Mouse (Mus musculus) midbrain, embryonic 14.5 days (tissue): ENCODE measurements around the gene Olfr1150-ps1. TPM values are rescaled to one million over a fixed set of nuclear protein-coding genes. Genes with fewer than 3 reads are reported as not detected.

ENCODE experiments used
- ATAC-seq: fragments of 200-750 bp; cut with Nextera tagmentation; 2 replicates; pipeline ENCODE4 v1.8.0; 2017; ENCODE audit warnings: moderate number of reproducible peaks, moderate library complexity; ENCODE audit not compliant: low FRiP score, low TSS enrichment
- DNase-seq: peaks from one replicate; pipeline ENCODE4 v3.0.0-alpha.2; 2015
- H3K27ac ChIP-seq: fragments of 300-500 bp; sonication (generic); replicated peaks from 2 replicates; pipeline ENCODE4 v1.5.1; 2014; ENCODE audit warnings: mild to moderate bottlenecking, low read depth, low read length, moderate library complexity
- H3K27me3 ChIP-seq: fragments of 300-500 bp; sonication (generic); 2 replicates; pipeline ENCODE4 v1.6.1; 2014; ENCODE audit warnings: low read length, control low read depth, mixed read lengths; ENCODE audit not compliant: control insufficient read depth, insufficient read depth
- H3K36me3 ChIP-seq: fragments of 300-500 bp; sonication (generic); 2 replicates; pipeline ENCODE4 v1.6.1; 2014; ENCODE audit warnings: low read length, control low read depth; ENCODE audit not compliant: control insufficient read depth, insufficient read depth
- H3K4me1 ChIP-seq: fragments of 300-500 bp; sonication (generic); 2 replicates; pipeline ENCODE4 v1.6.1; 2014; ENCODE audit warnings: mild to moderate bottlenecking, antibody characterized with exemption, low read length, control low read depth; ENCODE audit not compliant: control insufficient read depth, insufficient read depth
- H3K4me2 ChIP-seq: fragments of 300-500 bp; sonication (generic); 2 replicates; pipeline ENCODE4 v1.6.1; 2014; ENCODE audit warnings: mild to moderate bottlenecking, low read length, moderate library complexity
- H3K4me3 ChIP-seq: fragments of 300-500 bp; sonication (generic); replicated peaks from 2 replicates; pipeline ENCODE4 v1.5.1; 2014; ENCODE audit warnings: low read depth, low read length
- H3K9ac ChIP-seq: fragments of 300-500 bp; sonication (generic); replicated peaks from 2 replicates; pipeline ENCODE4 v1.6.1; 2014; ENCODE audit warnings: mild to moderate bottlenecking, low read length, moderate library complexity
- H3K9me3 ChIP-seq: fragments of 300-500 bp; sonication (generic); 2 replicates; pipeline ENCODE4 v1.6.1; 2016; ENCODE audit warnings: low read length, control low read depth, mixed read lengths; ENCODE audit not compliant: control insufficient read depth
- WGBS: fragments of 180-500 bp; shearing (Covaris S2); extraction: QIAGEN DNeasy Blood & Tissue Kit; methylation state at CpG from one replicate; pipeline ENCODE4 v1.1.7; 2014; 5-methylcytosine and 5-hydroxymethylcytosine counted together
- polyA plus RNA-seq: library from polyadenylated mRNA; unstranded; fragments of >200 nt; fragmentation: Nextera tagmentation; extraction: Ambion mirVana; gene quantifications from 2 replicates; pipeline ENCODE4 v1.2.1, GENCODE M21; 2014

Olfr1150-ps1 gene
- polyA plus RNA-seq, result not detected in 2 replicates

GRCm38 (mm10) chr2:87843693-87844092 lies at the start of gene Olfr1150-ps1:
Gene Olfr1150-ps1 (plus strand): TSS chr2:87843993.
- no peak within 1 kb of the TSS for H3K27ac ChIP-seq
- DNase-seq (no peak), ATAC-seq (no peak)
- no peaks in the 10 kb centered on the region for H3K27me3 ChIP-seq
- no peaks in the 10 kb centered on the region for H3K36me3 ChIP-seq
- no peak within 1 kb of the TSS for H3K4me3 ChIP-seq
- H3K9ac ChIP-seq, result no peak within 1 kb of the TSS
- H3K4me1 ChIP-seq, result no peaks in the 10 kb centered on the region
- 85% methylated on average over 1 of the region's 1 CpGs for WGBS
- H3K4me2 ChIP-seq, result no peak within 1 kb of the TSS
- no peaks in the 10 kb centered on the region for H3K9me3 ChIP-seq

- no peak within 1 kb of the TSS for H3K4me2 ChIP-seq
- no peak for ATAC-seq
- DNase-seq, result no peak
- no peaks in the 10 kb centered on the region for H3K36me3 ChIP-seq
- H3K27me3 ChIP-seq, result no peaks in the 10 kb centered on the region
- H3K4me1 ChIP-seq, result no peaks in the 10 kb centered on the region
- no peak within 1 kb of the TSS for H3K4me3 ChIP-seq
- no peak within 1 kb of the TSS for H3K9ac ChIP-seq
- no peak within 1 kb of the TSS for H3K27ac ChIP-seq
- H3K9me3 ChIP-seq, result no peaks in the 10 kb centered on the region
Measured at GRCm38 (mm10) chr2:87800292-87800691, 43.5 kb upstream of the Olfr1150-ps1 start, which contains the start of gene Olfr1143. Gene Olfr1143 (plus strand): TSS chr2:87800592.

GRCm38 (mm10) chr2:87809522-87809921 lies 34.3 kb upstream of the Olfr1150-ps1 start, which contains the start of gene Olfr1145:
Gene Olfr1145 (plus strand): TSS chr2:87809822.
- ATAC-seq, result no peak
- Histone ChIP-seq H3K27ac (no peak within 1 kb of the TSS), H3K4me3 (no peak within 1 kb of the TSS), H3K9ac (no peak within 1 kb of the TSS), H3K27me3 (no peaks in the 10 kb centered on the region), H3K36me3 (no peaks in the 10 kb centered on the region), H3K9me3 (no peaks in the 10 kb centered on the region), H3K4me2 (no peak within 1 kb of the TSS), H3K4me1 (no peaks in the 10 kb centered on the region)
- no peak for DNase-seq
- WGBS, result 74% methylated on average over 1 of the region's 1 CpGs

GRCm38 (mm10) chr2:87830233-87830632 lies 13.6 kb upstream of the Olfr1150-ps1 start, which contains the start of gene Olfr1148:
Gene Olfr1148 (plus strand): TSS chr2:87830533.
- H3K9me3 ChIP-seq, result no peaks in the 10 kb centered on the region
- no peak within 1 kb of the TSS for H3K4me3 ChIP-seq
- H3K4me2 ChIP-seq, result no peak within 1 kb of the TSS
- H3K27me3 ChIP-seq, result no peaks in the 10 kb centered on the region
- H3K27ac ChIP-seq, result no peak within 1 kb of the TSS
- 95% methylated on average over 1 of the region's 1 CpGs for WGBS
- DNase-seq (no peak), ATAC-seq (no peak)
- H3K9ac ChIP-seq, result no peak within 1 kb of the TSS
- H3K36me3 ChIP-seq, result no peaks in the 10 kb centered on the region
- no peaks in the 10 kb centered on the region for H3K4me1 ChIP-seq

- Histone ChIP-seq H3K4me1 (no peaks in the 10 kb centered on the region), H3K4me3 (no peak within 1 kb of the TSS), H3K27me3 (no peaks in the 10 kb centered on the region), H3K9ac (no peak within 1 kb of the TSS), H3K36me3 (no peaks in the 10 kb centered on the region), H3K4me2 (no peak within 1 kb of the TSS), H3K9me3 (no peaks in the 10 kb centered on the region), H3K27ac (no peak within 1 kb of the TSS)
- ATAC-seq (no peak), DNase-seq (no peak)
- 82% methylated on average over 1 of the region's 1 CpGs for WGBS
Measured at GRCm38 (mm10) chr2:87855562-87855961, 11.8 kb downstream of the Olfr1150-ps1 start, which contains the start of gene Olfr1151. Gene Olfr1151 (plus strand): TSS chr2:87855862.

- no peak for DNase-seq
- ATAC-seq, result no peak
Measured at GRCm38 (mm10) chr2:87866192-87866591, 22.4 kb downstream of the Olfr1150-ps1 start, which contains the start of gene Olfr1152. Gene Olfr1152 (plus strand): TSS chr2:87866492.

GRCm38 (mm10) chr2:87894662-87895061 lies 50.9 kb downstream of the Olfr1150-ps1 start, which contains the start of gene Olfr1153:
Gene Olfr1153 (plus strand): TSS chr2:87894962.
- WGBS, result 93% methylated on average over 1 of the region's 1 CpGs
- no peak for DNase-seq
- Histone ChIP-seq H3K4me1 (no peaks in the 10 kb centered on the region), H3K27ac (no peak within 1 kb of the TSS), H3K4me2 (no peak within 1 kb of the TSS), H3K9ac (no peak within 1 kb of the TSS), H3K27me3 (no peaks in the 10 kb centered on the region), H3K36me3 (no peaks in the 10 kb centered on the region), H3K4me3 (no peak within 1 kb of the TSS), H3K9me3 (no peaks in the 10 kb centered on the region)
- no peak for ATAC-seq

More at GRCm38 (mm10) chr2:87866192-87866591, 22.4 kb downstream of the Olfr1150-ps1 start, which contains the start of gene Olfr1152:
- Histone ChIP-seq H3K36me3 (no peaks in the 10 kb centered on the region), H3K9me3 (no peaks in the 10 kb centered on the region), H3K4me1 (no peaks in the 10 kb centered on the region), H3K9ac (no peak within 1 kb of the TSS), H3K27me3 (no peaks in the 10 kb centered on the region), H3K27ac (no peak within 1 kb of the TSS), H3K4me3 (no peak within 1 kb of the TSS), H3K4me2 (no peak within 1 kb of the TSS)

Other genes with a start within 250 kb of the Olfr1150-ps1 start
- gene Olfr1130, start 237.8 kb upstream of the Olfr1150-ps1 start, polyA plus RNA-seq, result not detected in 2 replicates
- not detected in 2 replicates for gene Olfr1131, start 216.9 kb upstream of the Olfr1150-ps1 start, polyA plus RNA-seq
- gene Olfr1132, start 206.5 kb upstream of the Olfr1150-ps1 start, polyA plus RNA-seq, result not detected in 2 replicates
- gene Olfr1133, start 196.6 kb upstream of the Olfr1150-ps1 start, polyA plus RNA-seq, result not detected in 2 replicates
- not detected in 2 replicates for gene Olfr1134, start 185.5 kb upstream of the Olfr1150-ps1 start, polyA plus RNA-seq
- not detected in 2 replicates for gene Olfr1135, start 170.3 kb upstream of the Olfr1150-ps1 start, polyA plus RNA-seq
- not detected in 2 replicates for gene Olfr1136, start 150.0 kb upstream of the Olfr1150-ps1 start, polyA plus RNA-seq
- not detected in 2 replicates for gene Olfr1137, start 130.8 kb upstream of the Olfr1150-ps1 start, polyA plus RNA-seq
- gene Olfr1138, start 104.0 kb upstream of the Olfr1150-ps1 start, polyA plus RNA-seq, result not detected in 2 replicates
- not detected in 2 replicates for gene Olfr1140, start 100.2 kb upstream of the Olfr1150-ps1 start, polyA plus RNA-seq
- gene Olfr1141, start 90.0 kb upstream of the Olfr1150-ps1 start, polyA plus RNA-seq, result not detected in 2 replicates
- not detected in 2 replicates for gene Olfr152, start 64.5 kb upstream of the Olfr1150-ps1 start, polyA plus RNA-seq
- gene Olfr1143, start 43.4 kb upstream of the Olfr1150-ps1 start, polyA plus RNA-seq, result not detected in 2 replicates
- not detected in 2 replicates for gene Olfr1145, start 34.2 kb upstream of the Olfr1150-ps1 start, polyA plus RNA-seq
- not detected in 2 replicates for gene Olfr1148, start 13.5 kb upstream of the Olfr1150-ps1 start, polyA plus RNA-seq
- not detected in 2 replicates for gene Olfr1151, start 11.9 kb downstream of the Olfr1150-ps1 start, polyA plus RNA-seq
- not detected in 2 replicates for gene Olfr1152, start 22.5 kb downstream of the Olfr1150-ps1 start, polyA plus RNA-seq
- not detected in 2 replicates for gene Olfr1153, start 51.0 kb downstream of the Olfr1150-ps1 start, polyA plus RNA-seq
- not detected in 2 replicates for gene Olfr1154, start 61.2 kb downstream of the Olfr1150-ps1 start, polyA plus RNA-seq
- gene Olfr1155, start 101.1 kb downstream of the Olfr1150-ps1 start, polyA plus RNA-seq, result not detected in 2 replicates
- not detected in 2 replicates for gene Olfr1156, start 109.1 kb downstream of the Olfr1150-ps1 start, polyA plus RNA-seq
- not detected in 2 replicates for gene Olfr1157, start 124.3 kb downstream of the Olfr1150-ps1 start, polyA plus RNA-seq
- gene Olfr74, start 130.7 kb downstream of the Olfr1150-ps1 start, polyA plus RNA-seq, result not detected in 2 replicates
- gene Olfr1158, start 146.1 kb downstream of the Olfr1150-ps1 start, polyA plus RNA-seq, result not detected in 2 replicates
- not detected in 2 replicates for gene Olfr1160, start 164.3 kb downstream of the Olfr1150-ps1 start, polyA plus RNA-seq
- gene Olfr1161, start 178.8 kb downstream of the Olfr1150-ps1 start, polyA plus RNA-seq, result not detected in 2 replicates
- not detected in 2 replicates for gene Olfr73, start 193.7 kb downstream of the Olfr1150-ps1 start, polyA plus RNA-seq
- gene Olfr1162, start 207.1 kb downstream of the Olfr1150-ps1 start, polyA plus RNA-seq, result not detected in 2 replicates
- gene Olfr1163, start 227.8 kb downstream of the Olfr1150-ps1 start, polyA plus RNA-seq, result not detected in 2 replicates
- gene Olfr1164, start 250.0 kb downstream of the Olfr1150-ps1 start, polyA plus RNA-seq, result not detected in 2 replicates